Comparison of ENCODE assay signal across 15 mouse cellular contexts in genomic region chr19:14519186-14519585, GRCm38 (mm10).
"Had no signal": no experiment of that assay in that cellular context is flagged by ENCODE, and none has a peak within 500 bp of the region (broad histone marks: within the 10 kb centered on the region; RNA-seq: fewer than 3 reads in every experiment).

No protein-coding gene starts in this region.

- H3K27me3 ChIP-seq: neural tube, embryonic 13.5 days; neural tube, embryonic 15.5 days; stomach, embryonic 15.5 days had no signal

- DNase-seq: right cerebral cortex, adult 18-20 months; right cerebral cortex, postnatal 14 days; right cerebral cortex, postnatal 25 days; right cerebral cortex, postnatal 4 days; spleen, adult 18-20 months; thymus, adult 18-20 months; thymus, adult 2 months; thymus, postnatal 14 days; thymus, postnatal 25 days; thymus, postnatal 36 days; thymus, postnatal 4 days had no signal

- H3K4me3 ChIP-seq: neural tube, embryonic 13.5 days; neural tube, embryonic 15.5 days; stomach, embryonic 15.5 days had no signal

- H3K9ac ChIP-seq: neural tube, embryonic 13.5 days; neural tube, embryonic 15.5 days; stomach, embryonic 15.5 days had no signal

- H3K4me2 ChIP-seq: neural tube, embryonic 13.5 days; neural tube, embryonic 15.5 days; stomach, embryonic 15.5 days had no signal

- H3K27ac ChIP-seq: neural tube, embryonic 13.5 days; neural tube, embryonic 15.5 days; stomach, embryonic 15.5 days; stomach, postnatal 0 days had no signal

- H3K9me3 ChIP-seq: neural tube, embryonic 13.5 days; neural tube, embryonic 15.5 days; stomach, embryonic 15.5 days had no signal

- H3K36me3 ChIP-seq: neural tube, embryonic 15.5 days; stomach, embryonic 15.5 days had no signal

- H3K4me1 ChIP-seq: stomach, embryonic 15.5 days had no signal
